Mouse (Mus musculus) heart, postnatal 25 days (tissue): ENCODE measurements at regions not wholly inside any gene's neighbourhood (a gene's known extent, or its start where the extent isn't known, plus 50 kb on each side); places are given as distances from the start of the nearest gene placed in this dataset.

ENCODE experiments used
- DNase-seq: peaks from one replicate; pipeline ENCODE4 v3.0.0; 2022; ENCODE audit warnings: low spot score
- intact Hi-C: fragments of 180-260 bp; cut with DNase I; formaldehyde crosslinking; loops from one replicate; pipeline ENCODE4 v1.15.1; 2025

DNA sequence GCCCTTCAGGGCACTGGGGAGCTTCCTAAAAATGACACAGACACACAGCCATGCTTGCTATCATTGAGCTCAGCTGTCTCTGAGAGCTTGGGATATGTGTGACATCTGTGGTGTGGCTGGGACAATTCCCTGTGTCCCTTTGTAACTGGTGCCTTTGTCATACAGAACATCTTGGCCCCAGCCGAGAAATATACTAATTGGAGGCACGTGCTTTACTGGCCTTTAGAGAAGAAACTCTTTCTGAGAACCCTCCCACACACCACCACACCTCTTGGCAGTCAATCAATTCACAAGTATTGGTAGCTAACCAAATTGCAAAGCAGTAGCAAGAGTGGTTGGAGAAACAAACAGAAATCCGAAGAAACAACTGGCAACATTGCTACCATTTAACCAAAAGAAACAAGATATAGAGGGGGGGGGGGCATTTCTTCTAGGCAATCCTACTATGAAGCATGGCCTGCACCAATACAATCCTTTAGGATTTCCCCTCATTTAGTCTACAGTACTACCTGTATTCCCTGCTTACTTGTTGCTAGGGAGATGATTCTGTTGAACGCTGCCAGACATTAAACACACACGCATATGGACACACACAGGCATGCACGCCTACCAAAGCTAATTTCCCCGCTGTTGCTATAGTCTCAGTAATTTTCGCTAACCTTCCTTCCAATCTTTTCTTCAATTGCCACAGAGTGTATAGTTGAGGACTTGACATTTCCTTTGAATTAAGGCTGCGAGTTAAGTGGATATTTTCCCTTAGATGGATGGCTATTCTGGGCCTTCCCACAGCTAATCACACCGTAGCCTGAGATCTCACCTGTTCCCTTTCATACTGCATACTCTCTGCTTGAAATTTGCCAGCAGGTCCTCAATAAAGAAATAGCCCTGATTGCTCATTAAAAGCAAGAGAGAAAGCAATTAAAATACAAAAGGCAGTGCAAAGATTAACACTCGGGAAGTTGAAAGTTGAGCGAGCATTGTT is 625.3 kb upstream of the Cdh5 start:
- no peak for DNase-seq
- intact Hi-C loops, result no loop called here

DNA sequence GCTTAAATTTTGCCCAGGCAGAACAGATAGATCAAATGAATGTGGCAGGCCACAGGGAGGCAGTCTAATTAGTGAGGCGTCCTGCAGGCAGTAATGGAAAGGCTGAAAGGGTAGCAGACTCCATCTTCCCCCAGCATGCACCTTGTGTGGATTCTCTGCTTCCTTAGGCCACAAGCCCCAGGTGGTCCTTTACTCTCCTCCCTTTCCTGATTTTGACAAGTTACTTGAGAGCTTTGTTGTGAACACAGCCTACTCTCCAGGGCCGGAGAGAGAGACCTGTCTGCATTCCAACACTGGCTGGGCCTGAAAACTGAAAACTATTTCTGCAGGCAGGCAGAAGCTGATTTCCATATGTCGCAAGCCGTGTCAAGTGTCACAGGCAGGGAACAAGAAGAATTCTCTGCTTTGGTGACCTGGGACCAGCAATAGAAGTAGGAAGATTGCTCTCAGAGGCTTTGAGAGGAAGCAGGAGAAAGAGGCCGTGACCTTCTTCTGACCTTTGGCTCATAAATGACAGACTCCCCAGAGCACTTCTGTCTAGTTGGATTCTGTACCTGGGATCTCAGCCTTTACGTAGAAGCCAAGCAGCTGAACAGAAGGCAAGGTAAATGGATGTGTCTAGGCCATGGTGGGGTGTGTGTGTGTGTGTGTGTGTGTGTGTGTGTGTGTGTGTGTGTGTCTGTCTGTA is 619.2 kb upstream of the Cdh5 start:
- DNase-seq, result no peak
- intact Hi-C loops, result no loop called here

DNA sequence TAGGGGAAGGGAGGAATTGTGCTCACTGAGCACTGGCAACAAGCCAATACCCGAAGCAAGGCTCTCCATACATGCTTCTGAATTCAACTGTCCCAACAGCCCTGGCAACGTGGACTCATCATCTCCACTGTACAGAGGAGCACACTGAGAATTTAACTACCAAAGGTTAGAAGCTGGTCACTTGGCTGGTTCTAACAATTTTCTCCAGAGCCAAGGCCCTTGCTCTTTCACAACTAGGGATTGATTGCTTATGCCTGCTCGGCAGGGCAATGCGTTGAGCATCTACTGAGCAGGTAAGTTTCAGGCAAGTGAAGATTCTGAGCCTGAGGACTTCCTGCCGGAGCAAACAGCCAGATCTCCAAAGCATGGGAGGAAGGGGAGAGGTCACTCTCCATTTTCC is 616.0 kb upstream of the Cdh5 start:
- DNase-seq, result no peak
- intact Hi-C loops, result no loop called here

DNA sequence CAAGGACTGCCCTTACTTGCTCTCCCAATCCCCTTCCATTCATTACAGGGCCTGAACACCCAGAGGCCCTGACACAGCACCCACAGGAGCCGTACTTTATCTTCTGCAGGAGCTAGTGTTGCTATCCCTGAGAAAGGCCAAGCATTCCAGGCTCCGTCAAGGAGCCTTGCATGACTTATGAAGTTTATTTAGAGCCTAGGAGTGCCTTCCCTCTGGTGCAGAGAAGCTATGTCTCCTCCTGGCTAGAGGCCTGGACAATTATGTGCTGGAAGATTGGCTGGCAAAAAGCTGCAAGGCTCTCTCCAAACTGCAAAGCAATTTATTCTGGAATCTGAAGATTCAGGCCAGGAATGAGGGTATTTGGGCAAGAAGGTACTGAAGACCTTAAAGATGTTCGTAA is 612.0 kb upstream of the Cdh5 start:
- intact Hi-C loops, result no loop called here
- no peak for DNase-seq

DNA sequence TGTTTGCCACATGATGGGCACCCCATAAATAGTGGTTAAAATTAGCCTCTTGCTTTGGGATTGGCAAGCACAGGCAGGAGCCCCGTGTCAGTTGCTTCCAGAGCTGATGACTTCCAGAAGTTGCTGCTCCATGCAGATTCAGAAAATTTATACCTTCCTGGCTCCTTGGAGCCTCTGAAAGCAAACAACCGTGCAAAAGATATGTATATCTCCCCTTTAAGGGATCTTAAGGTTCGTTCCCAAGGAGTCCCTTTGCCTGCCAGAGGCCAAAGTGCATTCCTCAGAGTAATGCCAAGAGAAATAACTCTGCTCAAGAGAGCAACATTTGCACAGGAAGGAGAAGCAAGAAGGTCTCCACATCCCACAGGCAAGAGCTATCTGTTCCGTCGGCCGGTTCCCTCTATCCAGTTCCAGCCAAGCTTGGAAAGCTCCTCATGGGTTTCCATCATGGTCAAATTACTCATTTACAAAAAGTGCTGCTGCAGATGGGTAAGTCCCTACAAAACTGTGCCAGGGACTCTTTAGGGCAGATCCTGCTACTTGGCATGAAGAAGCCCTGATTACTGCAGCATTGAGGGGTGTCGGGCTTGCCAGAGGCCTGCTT is 608.4 kb upstream of the Cdh5 start:
- peak; percentile 2 for DNase-seq
- intact Hi-C loops, result no loop called here

DNA sequence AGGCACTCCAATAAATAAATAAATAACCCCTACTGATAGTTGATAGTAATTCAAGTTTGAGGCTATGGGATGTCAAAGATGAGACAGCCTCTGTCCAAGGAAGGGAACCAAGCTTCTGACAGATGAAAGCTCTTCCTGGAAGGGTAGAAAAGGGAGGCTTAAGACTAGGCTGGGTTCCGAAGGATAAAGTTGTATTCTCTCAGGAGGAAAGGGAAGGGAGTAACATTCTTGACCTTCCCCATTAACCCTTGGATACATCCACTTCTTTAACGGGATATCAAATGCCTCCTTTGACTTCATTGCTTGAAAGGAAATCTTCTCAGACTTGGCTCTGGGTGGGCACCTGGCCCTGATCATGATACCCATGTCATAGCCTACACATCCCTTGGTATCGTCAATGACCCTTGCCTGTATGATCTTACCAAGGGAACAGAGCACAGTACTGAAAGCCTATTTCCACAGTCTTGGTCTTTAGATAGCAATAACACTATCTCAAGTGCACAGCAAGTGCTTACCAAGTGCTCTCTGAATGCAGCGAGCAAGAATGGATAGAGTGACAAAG is 607.4 kb upstream of the Cdh5 start:
- intact Hi-C loops, result no loop called here
- no peak for DNase-seq

DNA sequence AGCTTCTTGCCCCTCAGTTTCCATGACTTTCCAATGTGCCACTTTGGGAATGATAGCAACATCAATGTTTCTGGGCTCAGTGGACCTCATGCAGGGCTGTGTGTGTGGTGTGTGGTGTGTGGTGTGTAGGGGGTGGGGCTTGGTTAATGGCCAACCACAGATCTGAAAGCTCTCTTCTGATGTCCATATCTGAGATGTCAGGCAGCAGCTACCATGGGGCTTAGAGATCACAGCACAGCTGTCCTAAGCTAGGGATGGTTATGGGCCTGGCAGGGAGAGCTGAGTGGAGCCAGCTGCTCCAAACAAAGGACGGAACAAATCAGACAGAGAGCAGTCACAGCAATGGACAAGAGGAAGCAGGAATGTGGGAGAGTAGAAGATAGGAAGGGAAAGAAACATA is 606.8 kb upstream of the Cdh5 start:
- intact Hi-C loops, result no loop called here

DNA sequence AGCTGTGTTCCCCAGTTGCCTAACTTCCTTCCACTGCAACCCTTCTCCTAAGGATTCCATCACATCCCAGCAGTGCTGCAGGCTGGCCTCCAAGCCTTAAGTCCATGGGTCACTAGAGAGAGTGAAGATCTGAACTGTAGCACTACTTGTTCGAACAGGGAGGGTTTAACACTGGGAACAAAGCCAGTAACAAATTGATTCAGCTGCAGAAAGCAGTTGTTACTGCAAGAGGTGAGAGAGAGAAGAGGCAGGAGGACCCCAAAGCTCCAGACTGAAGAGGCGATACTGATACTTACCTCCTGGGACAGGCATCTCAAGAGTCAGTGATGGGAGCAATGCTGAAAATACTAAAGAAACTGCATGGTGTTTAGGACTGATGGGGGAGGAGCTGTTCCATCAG is 600.1 kb upstream of the Cdh5 start:
- intact Hi-C loops, result no loop called here
- DNase-seq, result no peak

More for the DNA sequence above, 606.8 kb upstream of the Cdh5 start:
- no peak for DNase-seq

DNA sequence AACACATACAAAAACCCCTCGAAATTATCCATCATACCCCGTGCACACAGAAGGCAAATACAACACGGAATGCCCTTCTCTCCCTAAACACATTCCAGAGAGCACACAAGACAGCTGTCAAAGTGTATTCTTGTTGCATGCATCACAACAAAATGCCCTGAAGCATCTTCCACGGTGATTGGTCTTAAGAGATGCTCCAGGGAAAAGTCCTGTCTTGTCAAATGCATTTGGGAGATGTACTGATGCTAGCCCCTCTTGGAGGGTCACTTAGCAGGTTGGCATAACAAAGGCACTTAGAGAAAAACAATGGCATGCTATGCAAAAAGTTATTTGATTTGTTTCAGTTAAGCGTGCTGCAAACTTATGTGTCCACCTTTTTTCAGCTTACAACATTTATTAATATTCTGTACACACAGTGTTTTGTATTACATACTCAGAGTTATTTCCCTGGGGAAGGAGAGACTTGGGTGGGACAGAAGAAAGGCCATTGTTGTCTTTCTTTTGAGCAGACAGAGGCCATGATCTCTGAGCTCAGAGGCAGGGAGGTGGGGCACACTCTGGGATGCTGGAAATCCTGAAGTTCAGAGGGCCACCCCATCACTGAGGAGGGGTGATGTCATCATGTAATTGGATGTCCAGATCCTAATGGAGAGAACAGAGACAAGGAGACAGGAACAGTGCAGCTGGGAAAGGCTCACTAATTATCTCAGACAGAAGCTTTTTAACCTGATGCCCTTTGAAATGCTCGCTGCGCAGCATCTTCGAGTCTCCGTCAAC is 598.2 kb upstream of the Cdh5 start:
- intact Hi-C loops, result no loop called here
- no peak for DNase-seq

DNA sequence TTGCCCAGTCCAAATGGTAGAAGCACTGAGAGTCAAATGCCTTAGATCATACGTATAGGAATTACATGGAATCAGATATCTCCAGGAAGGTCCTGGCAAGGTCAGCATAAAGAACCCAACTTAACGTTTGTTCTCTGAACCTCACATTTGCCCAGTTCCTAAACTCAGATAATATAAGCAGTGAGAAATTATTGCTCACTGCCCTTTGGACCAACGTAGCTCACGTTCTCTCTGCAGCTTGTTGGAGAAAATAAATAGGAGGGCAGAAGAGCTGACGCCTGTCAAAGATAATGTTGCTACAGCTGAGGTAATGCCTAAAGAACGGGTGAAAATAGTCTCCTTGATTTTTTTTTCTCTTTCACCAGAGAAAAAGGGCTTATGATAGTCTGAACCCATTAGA is 595.1 kb upstream of the Cdh5 start:
- intact Hi-C loops, result no loop called here
- no peak for DNase-seq

DNA sequence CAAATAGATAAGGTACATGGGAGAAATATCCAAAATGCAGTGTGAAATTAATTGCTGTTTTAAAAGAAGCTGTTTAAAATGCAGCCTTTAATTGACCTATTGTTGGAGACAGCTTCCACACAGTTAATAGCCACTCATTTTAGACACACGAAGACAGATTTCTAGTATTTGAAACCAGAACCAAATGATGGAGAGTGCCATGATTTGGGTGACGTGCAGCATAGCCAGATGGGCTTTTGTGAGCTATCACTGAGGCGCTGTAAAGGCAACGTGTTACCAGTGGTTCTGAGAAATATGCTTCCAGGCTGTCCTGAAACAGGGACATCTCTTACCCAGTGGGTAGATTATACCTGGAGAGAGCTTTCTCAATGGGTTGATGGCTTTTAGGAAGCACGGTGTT is 594.4 kb upstream of the Cdh5 start:
- no peak for DNase-seq
- intact Hi-C loops, result no loop called here

DNA sequence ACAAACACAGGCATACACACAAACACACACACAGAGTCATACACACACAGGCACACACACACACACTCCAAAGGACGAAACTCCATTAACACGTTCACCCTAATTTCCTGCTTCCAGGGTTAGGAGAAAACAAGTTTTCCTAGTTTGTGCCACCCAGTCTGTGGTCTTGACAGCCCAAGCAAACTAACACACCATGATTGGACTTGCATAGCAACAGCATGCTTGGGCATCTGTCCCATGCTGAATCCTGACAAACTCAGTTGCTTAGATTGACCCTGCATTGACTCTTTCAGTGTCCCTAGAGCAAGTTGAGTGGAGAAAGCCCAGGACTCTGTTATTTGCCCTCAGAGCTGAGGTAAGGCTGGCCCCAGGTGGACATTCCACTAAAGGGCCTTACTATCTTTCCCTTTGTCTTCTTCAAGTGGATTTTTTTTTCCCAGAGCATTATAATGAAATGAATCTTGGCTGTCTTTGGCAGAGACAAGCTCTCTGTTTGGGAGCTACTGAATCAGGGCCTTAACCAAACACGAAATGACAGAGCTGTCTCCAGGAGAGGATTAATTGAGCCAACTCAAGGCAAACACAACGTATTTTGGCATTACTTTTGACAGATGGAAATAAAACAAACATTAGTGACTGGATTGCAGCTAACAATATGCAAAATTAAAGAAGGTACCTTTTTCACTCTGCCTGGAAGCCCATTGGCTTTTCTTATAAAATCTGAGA is 581.1 kb upstream of the Cdh5 start:
- intact Hi-C loops, result no loop called here
- no peak for DNase-seq

DNA sequence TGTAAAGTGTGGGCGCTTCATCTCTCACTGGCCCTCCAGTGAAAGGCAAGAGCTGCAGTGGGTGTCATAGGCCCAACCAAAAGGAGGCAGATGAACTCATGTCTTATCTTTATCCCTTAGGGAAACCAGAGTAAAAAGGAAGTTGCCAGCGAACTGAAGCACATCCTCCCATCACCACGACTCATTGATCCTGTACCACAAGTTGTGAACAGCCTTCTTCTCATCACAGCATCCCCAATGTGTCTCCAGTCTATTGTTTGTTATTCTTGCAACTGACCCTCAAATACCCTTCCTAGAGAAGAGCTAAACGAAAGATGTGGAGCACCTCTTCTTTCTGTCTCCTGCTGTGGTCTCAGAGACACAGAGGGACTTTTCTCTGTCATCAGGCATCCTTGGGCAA is 570.5 kb upstream of the Cdh5 start:
- intact Hi-C loops, result loop anchor here (5.0 kb wide), 1 partner anchor 484 kb away; no protein-coding TSS in a partner anchor
- DNase-seq, result no peak

DNA sequence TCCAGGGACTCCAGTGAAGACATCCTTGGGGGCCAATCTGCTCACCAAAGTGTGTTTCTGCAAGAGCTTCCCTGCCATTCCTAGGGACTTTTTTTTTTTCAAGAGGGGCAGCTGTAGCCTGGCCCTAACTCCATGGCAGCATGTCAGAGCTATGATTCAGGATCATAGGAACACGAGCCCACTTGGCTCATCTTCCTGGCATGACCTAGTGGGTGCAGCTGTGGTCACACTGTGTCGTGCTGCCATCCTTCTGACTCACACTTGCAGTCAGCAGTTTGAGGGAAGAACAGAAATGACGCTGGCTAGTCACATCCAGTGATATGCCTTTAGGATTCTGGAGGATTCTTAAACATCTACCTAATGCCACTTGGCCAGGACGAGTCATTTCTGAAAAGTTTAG is 566.5 kb upstream of the Cdh5 start:
- DNase-seq, result no peak
- intact Hi-C loops, result loop anchor here (5.0 kb wide), 1 partner anchor 488 kb away; no protein-coding TSS in a partner anchor

DNA sequence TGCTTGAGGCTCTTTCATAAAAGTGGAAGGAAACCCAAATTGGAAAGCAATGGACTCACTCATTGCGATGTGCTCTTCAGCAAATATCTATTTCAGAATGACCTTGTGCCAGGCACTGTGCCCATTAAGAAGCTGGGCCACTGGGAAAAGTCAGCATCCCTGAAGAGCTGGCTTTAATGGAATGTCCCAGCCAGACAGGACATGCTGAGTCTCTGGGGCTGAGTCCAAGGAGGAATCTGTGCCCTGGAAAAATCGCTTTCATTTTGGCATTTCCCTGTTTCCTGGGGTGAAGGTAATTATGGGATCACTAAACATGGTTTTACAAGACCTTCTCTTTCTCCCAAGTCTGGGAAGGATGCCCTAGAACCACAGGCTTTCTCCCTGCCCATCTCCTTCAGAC is 564.6 kb upstream of the Cdh5 start:
- intact Hi-C loops, result no loop called here
- DNase-seq, result no peak

DNA sequence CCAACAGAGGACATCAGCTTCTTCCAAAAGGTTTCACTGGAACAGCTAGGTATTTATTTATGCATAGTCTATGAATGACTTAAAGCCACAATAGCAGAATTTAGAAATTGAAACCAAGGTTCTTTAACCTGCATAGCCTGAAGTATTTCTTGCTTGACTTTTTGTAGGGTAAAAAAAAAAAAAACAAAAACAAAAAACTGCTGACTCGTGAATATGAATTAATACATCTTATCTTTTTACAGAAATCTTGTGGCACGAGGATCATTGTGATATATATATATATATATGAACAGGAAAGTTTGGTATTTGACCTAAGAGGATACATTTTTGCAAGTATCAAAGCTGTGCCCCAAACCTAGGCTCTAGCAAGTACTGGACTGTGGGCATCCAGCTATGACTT is 559.5 kb upstream of the Cdh5 start:
- intact Hi-C loops, result no loop called here

DNA sequence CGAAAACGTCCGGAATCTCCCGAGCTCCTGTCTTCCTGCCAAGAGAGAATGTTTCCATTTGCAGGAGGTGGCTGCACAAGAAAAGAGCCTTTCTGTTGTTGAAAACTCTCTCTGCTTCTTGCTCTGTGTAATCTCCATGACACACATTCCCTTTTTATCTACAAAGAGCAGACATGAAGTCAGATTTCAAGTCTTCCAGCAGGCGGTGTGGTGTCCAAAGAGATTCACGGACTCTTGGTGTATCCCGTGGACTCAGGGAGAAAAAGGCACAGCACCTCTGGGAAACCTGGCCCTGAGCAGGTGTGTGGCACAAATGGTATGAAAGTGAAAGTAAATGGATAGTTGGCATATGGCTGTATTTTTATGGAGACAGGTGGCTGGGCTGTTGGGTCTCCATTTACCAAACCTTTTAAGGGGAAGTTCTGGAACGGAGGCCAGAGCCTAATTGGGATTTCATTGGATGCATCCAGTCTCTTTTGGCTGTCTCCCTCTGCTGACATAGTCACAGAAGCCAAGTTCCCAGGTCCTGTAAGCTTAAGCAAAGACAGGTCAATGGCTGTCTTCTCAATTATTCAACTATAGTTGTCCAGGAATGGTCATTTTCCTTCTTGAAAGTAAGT is 549.4 kb upstream of the Cdh5 start:
- intact Hi-C loops, result no loop called here
- no peak for DNase-seq

More for the DNA sequence above, 559.5 kb upstream of the Cdh5 start:
- DNase-seq, result no peak

DNA sequence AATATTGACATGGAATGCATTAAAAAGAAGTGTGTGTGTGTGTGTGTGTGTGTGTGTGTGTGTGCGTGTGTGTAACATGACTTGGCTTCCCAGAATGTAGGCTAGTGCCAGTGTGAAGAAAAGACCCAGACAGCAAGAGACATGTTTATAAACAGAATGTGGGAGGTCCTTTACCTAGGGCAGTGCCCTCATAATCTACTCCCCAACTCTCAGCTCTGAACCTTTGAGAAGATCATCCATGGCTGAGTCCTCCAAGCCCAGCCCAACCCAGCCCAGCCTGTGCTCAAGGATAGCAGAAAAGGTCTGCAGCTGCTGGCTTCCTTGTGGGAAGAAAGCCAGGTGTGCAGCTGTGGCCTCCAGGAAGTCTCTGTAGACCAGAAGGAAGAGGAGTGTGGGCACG is 539.8 kb upstream of the Cdh5 start:
- DNase-seq, result no peak
- intact Hi-C loops, result no loop called here
